Mouse (Mus musculus) fat pad, adult 2 months (tissue): ENCODE measurements around the gene Cops8.

Source experiments
- DNase-seq: peaks from one replicate; pipeline ENCODE4 v3.0.0-alpha.2; 2011; ENCODE audit warnings: low read depth, low spot score; ENCODE audit errors: extremely low read depth

The Cops8 gene

GRCm38 (mm10) chr1:90602759-90603560 lies at the start of gene Cops8:
Cops8 (plus strand) TSS chr1:90602981.
- peak; percentile 66 for DNase-seq

- no peak for DNase-seq
Measured at GRCm38 (mm10) chr1:90557140-90557539, 45.6 kb upstream of the Cops8 start.

DNA sequence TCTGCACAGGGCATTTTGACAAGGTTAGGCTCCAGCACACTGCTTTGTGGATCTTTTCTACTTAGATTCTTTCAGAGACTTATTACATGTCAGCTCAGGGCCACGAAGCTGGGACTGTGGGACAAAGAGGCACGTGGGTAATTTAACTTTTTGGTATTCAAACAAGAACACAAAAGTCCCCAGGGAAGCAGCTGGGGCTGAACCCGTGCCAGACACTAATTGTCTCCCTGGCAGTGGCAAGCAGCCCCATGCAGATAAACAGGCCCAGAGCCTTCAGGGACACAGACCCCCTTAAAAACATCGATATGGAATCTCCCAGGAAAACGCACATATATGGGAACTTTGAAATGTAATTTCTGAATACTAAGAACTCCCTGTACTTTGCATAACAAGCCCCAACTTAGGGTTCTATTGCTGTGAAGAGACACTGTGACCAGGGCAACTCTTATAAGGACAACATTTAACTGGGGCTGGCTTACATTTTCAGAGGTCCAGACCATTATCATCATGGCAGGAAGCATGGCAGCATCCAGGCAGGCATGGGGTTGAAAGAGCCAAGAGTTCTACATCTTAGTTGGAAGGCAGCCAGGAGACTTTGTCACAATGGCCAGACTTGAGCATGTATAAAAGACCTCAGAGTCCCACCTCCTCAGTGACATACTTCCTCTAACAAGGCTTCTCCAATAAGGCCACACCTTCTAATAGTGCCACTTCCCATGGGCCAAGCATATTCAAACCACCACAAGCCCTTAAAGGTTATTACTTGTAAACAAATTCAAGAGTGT lies 41.6 kb upstream of the Cops8 start:
- DNase-seq: no peak

DNA sequence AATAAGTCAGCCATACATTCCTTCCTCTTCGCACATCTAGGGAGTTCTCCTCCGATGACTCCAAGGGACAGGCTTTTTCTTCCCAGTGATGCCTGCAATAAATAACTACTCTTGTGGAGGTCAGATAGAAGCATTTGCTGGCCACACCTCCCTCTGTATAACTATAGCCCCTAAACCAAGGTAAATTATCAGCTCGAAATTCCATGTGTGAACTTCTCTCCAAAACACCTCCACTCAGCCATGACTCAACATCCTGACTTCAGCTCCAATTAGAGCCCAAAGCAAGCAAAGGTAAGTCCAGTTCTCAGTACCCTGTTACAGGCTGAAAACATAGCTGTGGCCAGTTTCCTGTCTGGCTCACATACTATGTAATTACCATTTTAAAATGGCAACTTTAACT lies 38.8 kb upstream of the Cops8 start:
- no peak for DNase-seq

DNA sequence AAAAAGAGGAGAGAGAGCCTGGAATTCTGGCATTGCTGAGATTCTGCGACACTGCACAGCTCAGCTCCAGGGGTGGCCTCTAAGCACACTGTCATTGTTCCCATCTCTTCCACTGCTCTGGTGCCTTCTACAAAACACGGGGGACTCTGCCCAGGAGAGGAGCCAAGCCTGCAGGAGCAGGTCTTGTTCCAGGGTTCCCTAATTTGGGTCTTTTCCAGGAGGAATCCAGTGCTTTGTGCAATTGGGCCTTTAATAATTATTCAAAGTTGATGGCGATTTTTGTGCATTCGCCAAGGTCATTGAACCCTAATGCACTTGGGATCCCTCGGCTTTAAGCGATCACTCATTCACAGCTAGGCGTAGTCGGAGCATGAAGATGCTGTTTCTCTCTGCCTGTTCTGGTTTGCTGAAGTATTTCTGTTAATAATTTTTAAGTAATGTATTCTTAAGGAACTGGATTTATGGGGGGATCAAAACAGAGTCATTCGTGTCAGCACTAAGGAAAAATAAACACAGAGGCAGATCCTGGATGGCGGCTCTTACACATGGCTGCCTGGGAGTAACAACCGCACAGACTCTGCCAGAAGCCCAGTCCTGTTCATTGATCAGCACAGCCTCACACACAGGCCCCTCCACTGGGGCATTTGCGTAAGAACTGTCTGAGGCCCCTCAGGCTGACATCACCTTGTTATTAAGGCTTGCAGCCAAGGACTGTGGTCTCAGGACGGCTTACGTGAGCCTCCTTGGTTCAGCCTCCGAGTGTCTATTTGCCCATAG lies 35.9 kb upstream of the Cops8 start:
- no peak for DNase-seq

DNA sequence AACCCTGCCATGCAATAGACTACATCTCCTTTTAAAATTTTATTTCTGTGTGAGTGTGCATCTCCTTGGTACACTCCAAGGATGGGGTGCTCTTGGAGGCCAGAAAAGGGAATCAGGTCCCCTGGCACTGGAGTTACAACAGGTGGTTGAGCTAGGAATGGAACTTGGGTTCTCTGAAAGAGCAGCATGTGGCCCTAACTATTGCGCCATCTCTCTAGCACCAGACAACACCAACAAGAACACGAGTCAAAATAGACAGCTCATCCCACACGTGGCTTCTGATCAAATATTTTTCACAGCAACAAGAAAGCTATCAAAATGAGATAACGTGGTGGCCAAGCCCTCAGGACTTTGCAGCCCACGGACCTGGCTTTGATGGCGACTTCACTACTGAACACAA lies 28.9 kb upstream of the Cops8 start:
- DNase-seq: no peak

DNA sequence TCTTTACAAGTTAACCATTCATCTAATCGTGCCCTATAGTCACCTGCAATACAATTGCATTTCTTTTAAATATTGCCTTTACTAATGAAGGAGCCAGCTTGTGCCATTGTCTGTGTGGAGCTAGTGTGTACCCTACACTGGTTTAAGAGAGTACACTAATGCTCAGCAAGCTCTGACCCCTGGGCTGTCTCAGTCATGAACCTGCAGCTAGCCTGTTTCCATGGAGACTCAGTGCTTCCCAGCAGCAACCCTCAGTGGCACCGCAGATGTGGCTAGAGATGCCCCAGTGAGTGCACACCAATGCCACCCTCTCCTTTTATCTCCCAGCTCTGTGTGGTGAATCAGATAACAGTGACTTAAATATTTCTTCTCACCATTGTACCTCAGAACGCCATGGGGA lies 27.9 kb upstream of the Cops8 start:
- no peak for DNase-seq

GRCm38 (mm10) chr1:90577417-90577816 lies 25.4 kb upstream of the Cops8 start:
- no peak for DNase-seq

- DNase-seq: no peak
Measured at GRCm38 (mm10) chr1:90582635-90583034, 20.1 kb upstream of the Cops8 start.

GRCm38 (mm10) chr1:90588021-90588734 lies 14.6 kb upstream of the Cops8 start:
- DNase-seq: no peak

- no peak for DNase-seq
Measured at GRCm38 (mm10) chr1:90590797-90591196, 12.0 kb upstream of the Cops8 start.

DNA sequence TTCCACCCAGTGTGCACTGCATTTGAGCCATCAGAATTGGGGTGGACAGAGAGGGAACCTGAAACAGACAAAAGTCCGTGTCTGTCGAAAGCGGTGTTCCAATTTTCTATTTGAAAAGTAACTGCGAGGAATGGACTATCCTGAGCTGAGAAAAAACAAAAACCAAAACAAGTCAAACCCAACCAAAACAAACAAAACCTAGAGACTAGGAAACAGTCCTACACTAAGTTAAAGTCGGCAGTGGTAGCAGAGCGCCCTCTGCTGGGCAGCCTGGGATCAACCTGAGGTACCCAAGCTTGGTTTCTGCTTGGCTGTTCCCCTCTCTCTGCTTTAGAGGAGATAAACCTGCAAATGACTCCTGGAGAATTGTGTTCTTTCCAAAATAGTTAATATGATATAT lies 10.0 kb upstream of the Cops8 start:
- DNase-seq: no peak

DNA sequence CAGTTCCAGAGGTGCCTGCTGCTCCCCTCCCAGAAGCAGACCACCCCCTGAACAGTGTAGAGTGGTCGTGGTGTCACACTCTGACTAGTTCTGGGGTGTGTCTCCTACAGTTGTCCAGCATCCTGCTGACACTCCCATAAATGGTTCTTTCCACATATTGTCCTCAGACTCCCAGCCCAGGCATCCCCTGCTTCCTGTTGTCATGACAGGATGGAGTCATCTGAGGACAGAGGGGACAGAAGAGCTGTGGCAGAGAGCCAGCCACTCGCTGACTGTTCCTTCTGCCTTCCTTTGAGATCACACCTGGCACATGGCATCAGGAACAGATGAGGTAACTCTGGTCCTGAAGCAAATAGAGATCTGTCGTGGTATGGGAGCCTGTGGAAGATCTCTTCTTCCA lies 3.6 kb upstream of the Cops8 start:
- DNase-seq: no peak

DNA sequence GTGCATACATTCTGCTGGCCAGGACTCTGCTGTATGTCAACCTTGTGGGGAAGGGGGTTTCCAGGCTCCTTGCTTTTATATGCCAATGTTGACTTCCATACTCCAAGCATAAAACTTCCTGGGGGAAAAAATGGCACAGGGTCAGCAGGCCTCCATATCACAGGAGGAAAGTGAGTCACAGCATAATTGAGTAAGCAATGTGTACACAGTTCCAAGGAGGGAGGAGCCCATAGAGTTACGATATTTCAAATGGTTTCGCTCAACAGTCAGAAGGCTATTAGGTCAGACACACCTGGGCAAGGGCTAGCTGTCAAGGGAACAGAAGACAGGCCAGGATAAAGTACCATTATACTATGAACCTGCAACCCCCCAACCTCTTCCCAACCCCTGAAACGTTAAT lies 1.7 kb upstream of the Cops8 start:
- DNase-seq: no peak

GRCm38 (mm10) chr1:90603561-90603887 lies 743 bp downstream of the Cops8 start:
- DNase-seq: no peak

- no peak for DNase-seq
Measured at GRCm38 (mm10) chr1:90609363-90609762, 6.6 kb downstream of the Cops8 start.

- DNase-seq: no peak
Measured at GRCm38 (mm10) chr1:90617258-90617657, 14.5 kb downstream of the Cops8 start.

- no peak for DNase-seq
Measured at GRCm38 (mm10) chr1:90633415-90634030, 30.7 kb downstream of the Cops8 start.

- DNase-seq: no peak
Measured at GRCm38 (mm10) chr1:90634205-90634745, 31.5 kb downstream of the Cops8 start.

DNA sequence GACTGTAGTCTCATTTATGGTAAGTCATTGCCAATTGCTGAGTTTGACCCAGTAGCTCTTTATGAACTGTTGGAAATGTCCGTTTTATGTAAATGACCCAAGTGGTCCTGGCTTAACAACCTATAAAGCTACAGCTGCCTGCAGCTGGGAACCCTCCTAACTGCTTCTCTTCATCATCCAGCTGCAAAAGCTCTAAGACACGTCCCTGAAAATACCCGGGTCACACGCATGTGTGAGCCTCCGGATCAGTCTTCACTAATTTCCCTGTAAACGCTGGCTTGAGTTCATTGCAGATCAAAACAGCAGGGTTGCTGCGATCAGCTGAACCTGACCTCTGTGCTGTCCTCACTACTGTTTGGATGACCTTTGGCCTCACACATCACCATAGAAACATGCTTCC lies 35.6 kb downstream of the Cops8 start:
- DNase-seq: no peak
